Mouse (Mus musculus) naive thymus-derived CD4-positive, alpha-beta T cell, adult 2 months (primary cell): ENCODE results near the gene Ube2m.

Experiments used
- DNase-seq: peaks from one replicate; pipeline ENCODE4 v3.0.0-alpha.2; 2011; ENCODE audit warnings: low read depth

Gene Ube2m

GRCm38 (mm10) chr7:13034148-13034977, 3.7 kb downstream of the Ube2m start, which contains the start of gene Chmp2a:
Gene Chmp2a, minus strand, starts transcription at chr7:13034807.
- peak; percentile 97 for DNase-seq

- no peak for DNase-seq
Measured at GRCm38 (mm10) chr7:13033451-13034147, 4.5 kb downstream of the Ube2m start.

GRCm38 (mm10) chr7:13032541-13032940, 5.5 kb downstream of the Ube2m start:
- DNase-seq, result no peak

GRCm38 (mm10) chr7:13031983-13032382, 6.1 kb downstream of the Ube2m start:
- DNase-seq, result no peak

GRCm38 (mm10) chr7:13031069-13031468, 7.0 kb downstream of the Ube2m start:
- peak; percentile 49 for DNase-seq

GRCm38 (mm10) chr7:13028986-13029385, 9.1 kb downstream of the Ube2m start:
- no peak for DNase-seq

GRCm38 (mm10) chr7:13025511-13026112, 12.5 kb downstream of the Ube2m start:
- no peak for DNase-seq

GRCm38 (mm10) chr7:13024805-13025204, 13.3 kb downstream of the Ube2m start:
- DNase-seq, result no peak

- peak; percentile 99 for DNase-seq
Measured at GRCm38 (mm10) chr7:13023928-13024731, 13.9 kb downstream of the Ube2m start.

GRCm38 (mm10) chr7:13022773-13023535, 15.1 kb downstream of the Ube2m start:
- peak; percentile 69 for DNase-seq

- no peak for DNase-seq
Measured at GRCm38 (mm10) chr7:13015217-13015616, 22.9 kb downstream of the Ube2m start.

GRCm38 (mm10) chr7:13014275-13014839, 23.7 kb downstream of the Ube2m start:
- DNase-seq, result no peak

GRCm38 (mm10) chr7:13013671-13014070, 24.4 kb downstream of the Ube2m start:
- DNase-seq, result no peak

GRCm38 (mm10) chr7:13010005-13010908, 27.8 kb downstream of the Ube2m start, which contains the start of gene Zbtb45:
Gene Zbtb45, minus strand, starts transcription at chr7:13010034.
- no peak for DNase-seq

- peak; percentile 94 for DNase-seq
Measured at GRCm38 (mm10) chr7:13009143-13010004, 28.7 kb downstream of the Ube2m start.

- DNase-seq, result no peak
Measured at GRCm38 (mm10) chr7:13007341-13008092, 30.6 kb downstream of the Ube2m start.

GRCm38 (mm10) chr7:13006531-13006930, 31.5 kb downstream of the Ube2m start:
- no peak for DNase-seq

GRCm38 (mm10) chr7:13006011-13006410, 32.1 kb downstream of the Ube2m start:
- no peak for DNase-seq
